Mouse (Mus musculus) heart, postnatal 10 days (tissue): ENCODE measurements around the gene Mab21l2. TPM values are rescaled to one million over a fixed set of nuclear protein-coding genes. Genes with fewer than 3 reads are reported as not detected.

Source experiments
- DNase-seq, 2 experiments: peaks; one replicate each; pipeline ENCODE4 v3.0.0; 2021
- intact Hi-C: fragments of 180-260 bp; cut with DNase I; formaldehyde crosslinking; loops from one replicate; pipeline ENCODE4 v1.15.1; 2025
- total RNA-seq, 2 experiments: library from RNA; stranded (reverse); gene quantifications; 2 replicates each; pipeline ENCODE4 v1.2.3; 2021

Gene Mab21l2
- total RNA-seq, 2 experiments from 2014 or later = 0.10 to 0.31 TPM

- intact Hi-C loops = no loop called here
Observed at GRCm38 (mm10) chr3:86541074-86541614, 7.3 kb downstream of the Mab21l2 start.

GRCm38 (mm10) chr3:86539555-86540168, 8.8 kb downstream of the Mab21l2 start:
- no peak for DNase-seq
- intact Hi-C loops = no loop called here

More at GRCm38 (mm10) chr3:86541074-86541614, 7.3 kb downstream of the Mab21l2 start:
- DNase-seq = no peak

GRCm38 (mm10) chr3:86538645-86539554, 9.5 kb downstream of the Mab21l2 start:
- DNase-seq = no peak
- intact Hi-C loops = no loop called here

GRCm38 (mm10) chr3:86536751-86537150, 11.7 kb downstream of the Mab21l2 start:
- DNase-seq = no peak
- intact Hi-C loops = no loop called here

- no peak for DNase-seq
- intact Hi-C loops = no loop called here
Observed at GRCm38 (mm10) chr3:86531531-86532269, 16.7 kb downstream of the Mab21l2 start.

GRCm38 (mm10) chr3:86522880-86523505, 25.4 kb downstream of the Mab21l2 start:
- DNase-seq = no peak
- intact Hi-C loops = no loop called here

- no peak for DNase-seq
- intact Hi-C loops = no loop called here
Observed at GRCm38 (mm10) chr3:86518506-86519109, 29.8 kb downstream of the Mab21l2 start.

- intact Hi-C loops = no loop called here
- no peak for DNase-seq
Observed at GRCm38 (mm10) chr3:86500586-86500985, 47.8 kb downstream of the Mab21l2 start.
